Mouse (Mus musculus): ENCODE data around the gene Hist2h3b.

- TF ChIP-seq GATA1 (IDR thresholded peaks at IDR 0.05; ENCODE audit: low read length), result no peak
- no peak for TF ChIP-seq TAL1 (IDR thresholded peaks at IDR 0.05; ENCODE audit: low read length)
Observed at GRCm38 (mm10) chr3:96222774-96223173, 45.7 kb upstream of the Hist2h3b start.
